Mouse (Mus musculus): ENCODE measurements around the gene Lmbr1.

GRCm38 (mm10) chr5:29217997-29218396 lies 160.2 kb downstream of the Lmbr1 start:
- TF ChIP-seq CTCF (IDR thresholded peaks at IDR 0.05): no peak
- no peak for TF ChIP-seq EP300 (IDR thresholded peaks at IDR 0.05)

All from lung, postnatal 0 days (tissue).